Mouse (Mus musculus) heart, embryonic 14.5 days (tissue): ENCODE data around the gene Micall1. TPM values are rescaled to one million over a fixed set of nuclear protein-coding genes. Genes with fewer than 3 reads are reported as not detected.

Source experiments
- ATAC-seq: fragments of 200-750 bp; cut with Nextera tagmentation; 2 replicates; pipeline ENCODE4 v1.8.0; 2017; ENCODE audit warnings: low read depth, moderate TSS enrichment; ENCODE audit not compliant: insufficient number of reproducible peaks, insufficient read depth, low FRiP score
- H3K27ac ChIP-seq, 2 experiments: fragments of 200-500 bp in 1 of 2; fragments of 300-500 bp in 1 of 2; sonication (generic) in 1 of 2; replicated peaks in 1 of 2; 2 replicates each; pipeline ENCODE4 v1.5.1; 2012 to 2014; ENCODE audit warnings: low read depth in 2 of 2, low read length in 2 of 2, control low read depth in 1 of 2, mild to moderate bottlenecking in 1 of 2, mixed read lengths in 1 of 2; ENCODE audit not compliant: control insufficient read depth in 1 of 2, insufficient read depth in 1 of 2
- H3K27me3 ChIP-seq: fragments of 300-500 bp; sonication (generic); 2 replicates; pipeline ENCODE4 v1.6.1; 2014; ENCODE audit warnings: mild to moderate bottlenecking, low read length, control low read depth; ENCODE audit not compliant: control insufficient read depth, insufficient read depth
- H3K36me3 ChIP-seq: fragments of 300-500 bp; sonication (generic); 2 replicates; pipeline ENCODE4 v1.6.1; 2014; ENCODE audit warnings: mild to moderate bottlenecking, control low read depth, low read length, mixed read lengths; ENCODE audit not compliant: control insufficient read depth, insufficient read depth
- H3K4me1 ChIP-seq, 2 experiments: fragments of 200-500 bp in 1 of 2; fragments of 300-500 bp in 1 of 2; sonication (generic) in 1 of 2; 2 replicates each; pipeline ENCODE4 v1.6.1; 2012 to 2014; ENCODE audit warnings: low read length in 2 of 2, control low read depth in 1 of 2, mixed read lengths in 1 of 2; ENCODE audit not compliant: control insufficient read depth in 2 of 2, insufficient read depth in 2 of 2
- H3K4me2 ChIP-seq: fragments of 300-500 bp; sonication (generic); 2 replicates; pipeline ENCODE4 v1.6.1; 2014; ENCODE audit warnings: mild to moderate bottlenecking, low read length
- H3K4me3 ChIP-seq, 2 experiments: fragments of 200-500 bp in 1 of 2; fragments of 300-500 bp in 1 of 2; sonication (generic) in 1 of 2; 2 replicates each; pipeline ENCODE4 v1.5.1; 2012 to 2014; ENCODE audit warnings: low read length in 2 of 2, mild to moderate bottlenecking in 2 of 2, control low read depth in 1 of 2, low read depth in 1 of 2, moderate library complexity in 1 of 2; ENCODE audit not compliant: control insufficient read depth in 1 of 2, insufficient read depth in 1 of 2
- H3K9ac ChIP-seq: fragments of 300-500 bp; sonication (generic); 2 replicates; pipeline ENCODE4 v1.6.1; 2014; ENCODE audit warnings: mild to moderate bottlenecking, low read length
- H3K9me3 ChIP-seq: fragments of 300-500 bp; sonication (generic); 2 replicates; pipeline ENCODE4 v1.6.1; 2016; ENCODE audit warnings: low read length, control low read depth; ENCODE audit not compliant: control insufficient read depth
- WGBS: fragments of 180-500 bp; shearing (Covaris S2); extraction: QIAGEN DNeasy Blood & Tissue Kit; methylation state at CpG from one replicate; pipeline ENCODE4 v1.1.7; 2014; 5-methylcytosine and 5-hydroxymethylcytosine counted together
- polyA plus RNA-seq: library from polyadenylated mRNA; unstranded; fragments of >200 nt; fragmentation: Nextera tagmentation; extraction: Ambion mirVana; gene quantifications from 2 replicates; pipeline ENCODE4 v1.2.1, GENCODE M21; 2014

Micall1 gene
- polyA plus RNA-seq, 1 experiment from 2014 or later, result 20.2 TPM

DNA sequence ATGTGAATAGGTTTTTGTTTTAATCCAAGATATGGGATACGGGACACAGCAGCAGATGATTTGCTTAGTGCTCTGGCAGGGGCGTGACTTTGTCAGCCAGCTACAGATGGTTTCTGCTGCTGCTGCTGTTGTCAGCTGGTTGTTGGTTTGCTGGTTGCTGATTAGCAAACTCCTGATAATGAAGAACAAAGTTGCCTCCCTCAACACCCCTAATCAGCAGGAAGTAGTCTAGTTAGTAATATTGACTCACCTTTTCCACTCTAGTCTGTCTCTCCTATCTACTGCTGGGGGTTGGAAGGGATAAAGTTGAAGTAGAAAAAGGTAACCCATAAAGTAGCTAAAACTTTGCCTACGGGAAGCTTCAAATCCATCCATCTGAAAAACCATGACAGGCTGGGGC, 41.1 kb upstream of the Micall1 start:
- no peak overlapping the region for H3K27ac ChIP-seq
- WGBS, result 29% methylated on average over 3 of the region's 3 CpGs
- 0 out of 4 replicates have a peak, but pooled peaks cover 0 to 2% of the 10 kb centered on the region in 2 experiments for H3K4me1 ChIP-seq
- H3K4me3 ChIP-seq, result no peak overlapping the region
- no peak overlapping the region for H3K9ac ChIP-seq
- H3K9me3 ChIP-seq, result no peaks in the 10 kb centered on the region
- ATAC-seq, result no peak
- no peaks in the 10 kb centered on the region for H3K36me3 ChIP-seq
- no peak overlapping the region for H3K4me2 ChIP-seq
- H3K27me3 ChIP-seq, result no peaks in the 10 kb centered on the region

DNA sequence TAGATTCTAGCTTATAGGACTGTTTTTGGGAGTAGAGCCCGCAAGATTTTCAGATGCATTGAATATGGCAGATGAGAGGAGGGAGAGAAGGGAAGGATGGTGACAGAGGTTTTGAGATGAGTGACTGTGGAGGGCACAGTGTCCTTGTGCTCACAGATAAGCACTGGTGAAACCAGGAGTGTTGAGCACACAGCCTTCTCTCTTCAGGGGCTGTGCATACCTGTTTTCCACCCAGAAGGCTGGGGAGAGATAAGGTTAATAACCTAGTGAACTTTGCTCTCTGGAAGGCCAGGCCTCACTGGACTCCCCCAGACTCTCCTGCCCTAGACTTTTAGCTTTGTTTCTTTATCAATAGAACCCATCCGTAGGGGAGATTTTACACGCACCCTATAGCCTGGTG, 40.3 kb upstream of the Micall1 start:
- 55% methylated on average over 3 of the region's 3 CpGs for WGBS
- no peak for ATAC-seq

DNA sequence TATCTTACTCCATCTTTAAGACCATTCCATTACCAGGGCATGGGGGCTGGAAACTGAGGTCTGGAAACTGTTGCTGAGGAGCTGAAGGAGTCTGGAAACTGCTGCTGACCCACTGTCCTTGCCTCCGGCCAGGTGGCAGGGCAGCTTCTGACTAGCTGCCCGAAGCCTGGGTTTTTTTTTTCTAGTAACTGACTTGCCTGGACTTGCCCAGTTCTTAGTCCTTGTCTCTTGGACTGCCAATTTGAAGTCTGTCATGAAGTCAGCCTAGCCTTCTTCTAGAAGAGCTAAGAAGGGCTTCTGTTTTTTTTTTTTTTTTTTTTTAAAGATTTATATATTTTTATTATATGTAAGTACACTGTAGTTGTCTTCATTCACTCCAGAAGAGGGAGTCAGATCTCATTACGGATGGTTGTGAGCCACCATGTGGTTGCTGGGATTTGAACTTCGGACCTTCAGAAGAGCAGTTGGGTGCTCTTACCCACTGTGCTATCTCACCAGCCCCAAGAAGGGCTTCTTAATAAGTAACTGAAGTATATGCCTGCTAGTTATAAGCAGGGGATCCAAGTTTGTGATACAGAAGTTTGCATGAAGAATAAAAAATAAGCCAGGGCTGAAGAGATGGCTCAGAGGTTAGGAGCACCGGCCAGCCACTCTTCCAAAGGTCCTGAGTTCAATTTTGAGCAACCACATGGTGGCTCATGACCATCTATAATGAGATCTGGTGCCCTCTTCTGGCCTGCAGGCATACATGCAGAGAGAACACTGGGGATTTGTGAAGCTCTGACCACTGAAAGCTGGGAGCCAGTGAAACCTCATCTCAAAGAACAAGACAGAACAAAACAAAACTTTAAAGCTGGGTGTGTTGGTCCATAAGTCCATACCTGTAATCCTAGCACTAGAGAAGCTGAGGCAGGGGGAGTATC, 37.3 kb upstream of the Micall1 start:
- H3K4me3 ChIP-seq, result no peak overlapping the region
- peaks cover 1% of the 10 kb centered on the region for H3K36me3 ChIP-seq
- WGBS, result 62% methylated on average over 5 of the region's 5 CpGs
- 0 out of 2 replicates have a peak overlapping the region, but pooled peaks have one; percentile 12 for H3K9ac ChIP-seq
- no peak overlapping the region for H3K4me2 ChIP-seq
- no peak for ATAC-seq
- peaks cover 10 to 12% of the 10 kb centered on the region in 2 experiments for H3K4me1 ChIP-seq
- no peaks in the 10 kb centered on the region for H3K27me3 ChIP-seq
- H3K9me3 ChIP-seq, result no peaks in the 10 kb centered on the region
- no peak overlapping the region for H3K27ac ChIP-seq

More for the DNA sequence above, 40.3 kb upstream of the Micall1 start:
- H3K27me3 ChIP-seq, result no peaks in the 10 kb centered on the region
- H3K9me3 ChIP-seq, result no peaks in the 10 kb centered on the region
- no peaks in the 10 kb centered on the region for H3K36me3 ChIP-seq
- H3K4me1 ChIP-seq, result 0 out of 4 replicates have a peak, but pooled peaks cover 0 to 2% of the 10 kb centered on the region in 2 experiments
- H3K9ac ChIP-seq, result no peak overlapping the region
- no peak overlapping the region for H3K27ac ChIP-seq
- no peak overlapping the region for H3K4me3 ChIP-seq
- H3K4me2 ChIP-seq, result no peak overlapping the region

DNA sequence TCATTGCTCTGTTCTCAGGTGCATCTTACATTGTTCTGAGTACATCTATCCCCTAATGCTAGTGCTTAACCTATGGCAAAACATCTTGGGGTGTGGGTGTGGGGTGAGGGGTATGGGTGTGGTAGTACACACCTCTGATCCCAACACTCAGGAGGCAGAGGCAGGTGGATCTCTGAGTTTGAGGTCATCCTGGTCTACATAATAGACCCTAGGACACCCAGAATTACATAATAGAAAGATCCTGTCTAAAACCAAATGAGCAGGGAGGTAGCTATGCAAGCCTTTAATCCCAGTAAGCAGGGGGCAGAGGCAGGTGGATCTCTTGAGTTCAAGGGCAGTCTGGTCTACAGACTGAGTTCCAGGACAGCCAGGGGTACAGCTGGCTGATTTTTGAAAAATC, 34.9 kb upstream of the Micall1 start:
- H3K4me1 ChIP-seq, result peaks cover 9 to 10% of the 10 kb centered on the region in 2 experiments

DNA sequence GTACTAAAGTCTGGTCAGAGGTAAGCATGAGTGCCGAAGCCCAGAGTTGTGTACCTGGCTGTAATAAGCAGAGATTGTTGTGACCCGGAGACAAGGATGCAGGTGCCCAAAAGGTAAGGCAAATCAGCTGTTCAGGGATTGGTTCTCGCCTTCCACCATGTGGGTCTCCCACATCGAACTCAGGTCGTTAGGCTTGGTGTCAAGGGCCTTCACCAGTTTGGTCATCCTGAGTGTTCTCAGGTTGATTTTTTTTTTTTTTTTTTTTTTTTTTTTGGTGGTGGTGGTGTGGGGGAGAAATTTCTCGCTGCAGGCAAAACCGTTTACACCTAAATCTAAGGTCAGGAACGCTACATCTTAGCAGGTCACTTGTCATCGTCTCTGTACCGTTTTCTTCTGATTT, 34.3 kb upstream of the Micall1 start:
- WGBS, result 27% methylated on average over 10 of the region's 10 CpGs
- peaks cover 32% of the 10 kb centered on the region for H3K36me3 ChIP-seq
- H3K4me2 ChIP-seq, result peak overlapping the region; percentile 93
- H3K4me3 ChIP-seq, result peak overlapping the region; percentile 94; a peak in 3 of 4 replicates
- ATAC-seq, result no peak
- H3K27ac ChIP-seq, result peak overlapping the region; percentile 74 to 83
- H3K27me3 ChIP-seq, result no peaks in the 10 kb centered on the region
- H3K4me1 ChIP-seq, result peaks cover 9 to 10% of the 10 kb centered on the region in 2 experiments
- peak overlapping the region; percentile 94 for H3K9ac ChIP-seq
- H3K9me3 ChIP-seq, result no peaks in the 10 kb centered on the region

More for the DNA sequence above, 34.9 kb upstream of the Micall1 start:
- H3K9me3 ChIP-seq, result no peaks in the 10 kb centered on the region
- H3K36me3 ChIP-seq, result peaks cover 25% of the 10 kb centered on the region
- no peak overlapping the region for H3K4me3 ChIP-seq
- H3K27me3 ChIP-seq, result no peaks in the 10 kb centered on the region
- H3K27ac ChIP-seq, result no peak overlapping the region
- H3K9ac ChIP-seq, result no peak overlapping the region
- no peak overlapping the region for H3K4me2 ChIP-seq
- no peak for ATAC-seq

DNA sequence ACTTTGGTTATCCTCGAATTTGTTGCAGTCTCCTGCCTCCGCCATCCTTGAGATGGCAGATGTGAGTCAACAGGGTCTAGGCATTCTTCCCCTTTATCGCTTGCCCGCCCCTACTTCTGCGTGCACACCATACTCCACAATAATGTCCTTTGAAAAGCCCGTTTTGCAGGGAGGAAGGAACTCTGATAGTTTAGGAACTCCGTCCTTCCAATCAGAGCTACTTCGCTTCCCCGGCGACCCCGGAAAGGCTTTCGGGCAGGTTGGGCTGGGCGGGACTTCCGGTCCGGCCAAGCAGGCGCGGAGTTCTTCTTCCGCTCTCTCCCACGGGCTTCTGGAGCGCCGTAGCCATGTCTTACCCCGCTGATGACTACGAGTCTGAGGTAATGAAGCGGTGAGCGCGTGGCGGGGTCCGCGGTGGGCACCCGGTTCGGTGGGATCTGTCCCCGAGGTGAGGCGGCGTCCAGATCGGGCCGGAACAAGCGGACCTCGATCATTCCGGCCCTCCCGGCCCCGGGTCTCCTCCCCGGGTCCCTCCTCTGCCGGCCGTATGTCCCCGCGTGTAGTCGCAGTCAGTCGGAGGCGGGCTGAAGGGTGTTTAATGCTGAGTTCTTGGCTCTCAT, 33.7 kb upstream of the Micall1 start, which contains the start of gene Eif3l:
Eif3l (plus strand) TSS at position 267 of the 620 bp plus-strand sequence.
- WGBS, result under 1% methylated on average over 49 of the region's 49 CpGs

DNA sequence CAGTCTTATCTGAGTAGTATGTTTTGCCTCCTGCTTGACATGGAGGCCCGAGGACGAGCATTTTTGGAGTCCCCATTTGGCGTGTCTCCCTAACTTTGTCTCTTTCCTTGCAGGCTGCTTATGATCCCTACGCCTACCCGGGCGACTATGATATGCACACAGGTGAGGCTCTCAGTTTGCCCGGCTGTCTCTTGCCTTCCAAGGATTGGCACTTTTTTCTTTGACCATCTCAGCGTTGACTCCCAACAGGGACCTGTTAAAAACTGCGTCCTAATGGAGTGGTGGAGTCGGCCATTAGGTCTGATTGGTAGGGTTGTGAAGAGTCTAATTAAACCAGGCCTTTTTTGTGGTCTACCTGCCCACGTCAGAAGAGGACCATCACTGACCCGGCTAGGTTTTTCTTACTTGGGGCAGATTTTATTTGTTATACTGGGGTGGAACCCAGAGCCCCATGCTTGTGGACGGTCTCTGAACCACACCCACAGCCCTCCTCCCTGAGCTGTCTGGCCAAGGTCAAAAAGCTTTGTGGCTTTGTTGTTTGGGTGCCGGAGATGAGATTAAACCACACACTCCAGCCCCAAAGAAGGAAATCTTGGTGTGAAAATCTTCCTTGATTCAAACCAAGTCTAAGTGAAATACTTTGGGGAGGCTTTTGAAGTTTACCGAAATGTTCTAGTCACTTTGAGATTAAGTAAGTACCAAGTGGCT, 32.9 kb upstream of the Micall1 start:
- peaks cover 9 to 10% of the 10 kb centered on the region in 2 experiments for H3K4me1 ChIP-seq
- peak overlapping the region in 1 of 2 experiments; percentile 83; a peak in 1 of 4 replicates for H3K27ac ChIP-seq
- whole genome bisulfite sequencing, result 34% methylated on average over 15 of the region's 15 CpGs
- peaks cover 46% of the 10 kb centered on the region for H3K36me3 ChIP-seq
- no peak for ATAC-seq
- H3K9ac ChIP-seq, result peak overlapping the region; percentile 94
- no peaks in the 10 kb centered on the region for H3K9me3 ChIP-seq
- H3K4me2 ChIP-seq, result peak overlapping the region; percentile 93
- peak overlapping the region; percentile 94 for H3K4me3 ChIP-seq
- no peaks in the 10 kb centered on the region for H3K27me3 ChIP-seq

More for the DNA sequence above, 33.7 kb upstream of the Micall1 start, which contains the start of gene Eif3l:
- Histone ChIP-seq H3K4me2 (peak within 1 kb of the TSS; percentile 93), H3K27me3 (no peaks in the 10 kb centered on the region), H3K36me3 (peaks cover 38% of the 10 kb centered on the region), H3K27ac (peak within 1 kb of the TSS; percentile 74 to 83), H3K4me1 (peaks cover 9 to 10% of the 10 kb centered on the region in 2 experiments), H3K9me3 (no peaks in the 10 kb centered on the region), H3K9ac (peak within 1 kb of the TSS; percentile 94), H3K4me3 (peak within 1 kb of the TSS; percentile 94)
- ATAC-seq, result peak; percentile 80
